In the genomic region with DNA sequence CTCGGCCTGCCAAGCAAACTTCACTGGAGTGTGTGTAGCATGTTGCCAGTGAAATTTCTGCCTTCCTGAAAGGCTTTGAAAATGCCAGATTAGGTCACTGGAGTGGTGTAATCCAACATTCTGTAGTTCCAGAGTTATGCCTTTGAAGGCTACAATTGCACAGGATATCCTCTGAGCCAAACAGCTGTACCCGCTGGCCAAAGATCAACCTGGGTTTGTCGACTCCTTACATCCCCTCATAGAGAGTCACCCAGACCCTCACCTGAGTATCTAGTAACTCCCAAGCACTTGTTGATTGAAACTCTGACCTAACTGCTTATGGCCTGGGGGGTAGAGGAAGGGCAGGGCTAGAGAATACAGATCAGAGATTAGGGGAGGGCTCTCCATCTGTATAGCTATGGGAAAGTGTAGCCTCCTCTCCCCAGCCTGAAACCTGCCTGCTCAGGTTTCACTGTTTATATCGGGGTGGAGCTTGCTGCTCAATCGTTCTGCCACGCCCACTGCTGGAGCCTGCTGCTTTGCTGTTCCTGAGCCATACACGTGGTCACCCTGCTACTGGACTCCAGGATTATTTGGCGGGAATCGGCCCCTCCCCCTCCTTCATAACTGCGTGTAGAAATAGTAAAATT, we compare ENCODE assay signal across 11 mouse cellular contexts. TPM values are rescaled to one million over a fixed set of nuclear protein-coding genes. Genes with fewer than 3 reads are reported as not detected.
A peak's percentile ranks its signal among the peaks of the same experiment; 100 is the strongest.
DNase-seq lines count a peak whose midpoint lies in the region; ATAC-seq and TF ChIP-seq lines count a peak whose summit lies in the region.
"Had no signal": no experiment of that assay in that cellular context is flagged by ENCODE, and none has a peak within 500 bp of the region (broad histone marks: within the 10 kb centered on the region; RNA-seq: fewer than 3 reads in every experiment).

No protein-coding gene starts in this region.

- H3K27ac ChIP-seq in midbrain, embryonic 11.5 days (ENCODE audit: low read depth, low read length) = no peak overlapping the region
- H3K27ac ChIP-seq in midbrain, embryonic 16.5 days (ENCODE audit: low read length) = no peak overlapping the region
- H3K27ac ChIP-seq in limb, embryonic 12.5 days = no peak overlapping the region
- 0 out of 2 replicates have a peak overlapping the region, but pooled peaks have one; percentile 8 for H3K27ac ChIP-seq in stomach, postnatal 0 days (replicated peaks)
- H3K27ac ChIP-seq: heart, embryonic 10.5 days had no signal

- H3K9me3 ChIP-seq in midbrain, embryonic 11.5 days (ENCODE audit: control insufficient read depth, low read length) = no peaks in the 10 kb centered on the region
- no peaks in the 10 kb centered on the region for H3K9me3 ChIP-seq in midbrain, embryonic 16.5 days (replicated peaks; ENCODE audit: control insufficient read depth, low read length, poor library complexity, severe bottlenecking)
- peaks cover 15% of the 10 kb centered on the region for H3K9me3 ChIP-seq in limb, embryonic 12.5 days
- H3K9me3 ChIP-seq in stomach, postnatal 0 days (ENCODE audit: control insufficient read depth, low read length) = no peaks in the 10 kb centered on the region
- H3K9me3 ChIP-seq: heart, embryonic 10.5 days had no signal

- intact Hi-C loops in left cerebral cortex, postnatal 10 days (cut with DNase I) = no loop called here

- peak; percentile 89 for DNase-seq in heart, adult 11 months
- DNase-seq in heart, adult 9 months (ENCODE audit: low spot score in 2 of 2) = no peak
- peak; percentile 51 for DNase-seq in midbrain, embryonic 11.5 days (ENCODE audit: low spot score, missing footprints)
- DNase-seq in stomach, postnatal 0 days (ENCODE audit: low spot score) = no peak
- DNase-seq in ovary, postnatal 10 days (ENCODE audit: low spot score) = no peak
- DNase-seq in left cerebral cortex, postnatal 10 days (ENCODE audit: extremely low spot score in 1 of 2, low spot score in 2 of 2) = no peak
- DNase-seq: cerebellum, adult 2 months had no signal

- WGBS in midbrain, embryonic 11.5 days = 73% methylated on average over 10 of the region's 10 CpGs
- WGBS in midbrain, embryonic 16.5 days = 72% methylated on average over 10 of the region's 10 CpGs
- 61% methylated on average over 10 of the region's 10 CpGs for WGBS in limb, embryonic 12.5 days
- WGBS in stomach, postnatal 0 days = 48% methylated on average over 10 of the region's 10 CpGs

- H3K4me2 ChIP-seq in midbrain, embryonic 11.5 days = no peak overlapping the region
- no peak overlapping the region for H3K4me2 ChIP-seq in midbrain, embryonic 16.5 days (ENCODE audit: low read length)
- no peak overlapping the region for H3K4me2 ChIP-seq in limb, embryonic 12.5 days
- no peak overlapping the region for H3K4me2 ChIP-seq in stomach, postnatal 0 days (replicated peaks; ENCODE audit: low read depth)

- TF ChIP-seq CTCF in stomach, postnatal 0 days (IDR thresholded peaks at IDR 0.05; ENCODE audit: low read depth) = no peak

- ATAC-seq in midbrain, embryonic 11.5 days (ENCODE audit: low FRiP score) = 0 out of 2 replicates have a peak, but pooled peaks have one; percentile 17
- ATAC-seq in midbrain, embryonic 16.5 days = no peak
- ATAC-seq in limb, embryonic 12.5 days (ENCODE audit: insufficient number of reproducible peaks, insufficient read depth, low FRiP score, low TSS enrichment, low read depth) = peak; percentile 32; the same call in 1 of the 2 replicates
- peak; percentile 73 for ATAC-seq in stomach, postnatal 0 days (ENCODE audit: low FRiP score, low TSS enrichment)
- ATAC-seq: hindbrain, embryonic 16.5 days had no signal

- H3K4me3 ChIP-seq in midbrain, embryonic 11.5 days (ENCODE audit: low read depth, low read length) = no peak overlapping the region
- H3K4me3 ChIP-seq in midbrain, embryonic 16.5 days (ENCODE audit: low read depth, low read length) = no peak overlapping the region
- H3K4me3 ChIP-seq in limb, embryonic 12.5 days (replicated peaks) = no peak overlapping the region
- H3K4me3 ChIP-seq in stomach, postnatal 0 days (ENCODE audit: low read depth, low read length) = no peak overlapping the region
- H3K4me3 ChIP-seq: heart, embryonic 10.5 days had no signal

- H3K27me3 ChIP-seq in midbrain, embryonic 11.5 days (ENCODE audit: control insufficient read depth, insufficient read depth, low read length) = no peaks in the 10 kb centered on the region
- no peaks in the 10 kb centered on the region for H3K27me3 ChIP-seq in midbrain, embryonic 16.5 days (ENCODE audit: control insufficient read depth, insufficient read depth, low read depth, low read length)
- no peaks in the 10 kb centered on the region for H3K27me3 ChIP-seq in limb, embryonic 12.5 days
- H3K27me3 ChIP-seq in stomach, postnatal 0 days (ENCODE audit: control insufficient read depth, insufficient read depth, low read length) = no peaks in the 10 kb centered on the region

- H3K4me1 ChIP-seq in midbrain, embryonic 11.5 days (ENCODE audit: control insufficient read depth, insufficient read depth, low read length) = no peaks in the 10 kb centered on the region
- no peaks in the 10 kb centered on the region; the same call in 1 of the 2 replicates for H3K4me1 ChIP-seq in midbrain, embryonic 16.5 days (ENCODE audit: control insufficient read depth, insufficient read depth, low read length)
- no peaks in the 10 kb centered on the region for H3K4me1 ChIP-seq in limb, embryonic 12.5 days (replicated peaks)
- no peaks in the 10 kb centered on the region for H3K4me1 ChIP-seq in stomach, postnatal 0 days (replicated peaks; ENCODE audit: control insufficient read depth, insufficient read depth)
- H3K4me1 ChIP-seq: heart, embryonic 10.5 days had no signal

- no peak for TF ChIP-seq EP300 in stomach, postnatal 0 days (optimal IDR thresholded peaks at IDR 0.05)

- H3K9ac ChIP-seq in midbrain, embryonic 11.5 days (ENCODE audit: low read length) = no peak overlapping the region
- H3K9ac ChIP-seq in midbrain, embryonic 16.5 days (ENCODE audit: low read depth, low read length) = no peak overlapping the region
- no peak overlapping the region for H3K9ac ChIP-seq in limb, embryonic 12.5 days (replicated peaks)
- no peak overlapping the region for H3K9ac ChIP-seq in stomach, postnatal 0 days (ENCODE audit: low read length)

- no peaks in the 10 kb centered on the region for H3K36me3 ChIP-seq in midbrain, embryonic 11.5 days (ENCODE audit: control insufficient read depth, insufficient read depth, low read length)
- H3K36me3 ChIP-seq in midbrain, embryonic 16.5 days (ENCODE audit: control insufficient read depth, insufficient read depth, low read length) = no peaks in the 10 kb centered on the region
- no peaks in the 10 kb centered on the region for H3K36me3 ChIP-seq in limb, embryonic 12.5 days
- no peaks in the 10 kb centered on the region for H3K36me3 ChIP-seq in stomach, postnatal 0 days (ENCODE audit: control insufficient read depth, insufficient read depth, low read length)
- H3K36me3 ChIP-seq: heart, embryonic 10.5 days had no signal

RNA-seq across cellular contexts. Expression of gene Gdi2, which starts 6.1 kb away (rescaled TPM):
- polyA plus RNA-seq in midbrain, embryonic 11.5 days (2014; fragmentation: Nextera tagmentation; extraction: Ambion mirVana) = 520 and 553 TPM in 2 replicates
- polyA plus RNA-seq in midbrain, embryonic 16.5 days (2015; fragmentation: Nextera tagmentation; extraction: Ambion mirVana) = 394 and 409 TPM in 2 replicates
- polyA plus RNA-seq in limb, embryonic 12.5 days (2016; fragmentation: Nextera tagmentation; extraction: Ambion mirVana) = 416 and 425 TPM in 2 replicates
- polyA plus RNA-seq in stomach, postnatal 0 days (2015; fragmentation: Nextera tagmentation; extraction: Ambion mirVana) = 338 and 359 TPM in 2 replicates
- total RNA-seq in left cerebral cortex, postnatal 10 days (2021) = 100 to 1,000 TPM; 344 to 350 TPM

Comparison
In these comparisons a context has a peak if more than half of its experiments do, and no peak if none do; other contexts are left out.
1. DNase-seq: peak in heart, adult 11 months (single experiment) and midbrain, embryonic 11.5 days (single experiment); none in heart, adult 9 months (0 of 2), stomach, postnatal 0 days (single experiment), ovary, postnatal 10 days (single experiment) and left cerebral cortex, postnatal 10 days (0 of 2).